Mouse (Mus musculus) hindbrain, embryonic 15.5 days (tissue): ENCODE measurements at regions not wholly inside any gene's neighbourhood (a gene's known extent, or its start where the extent isn't known, plus 50 kb on each side); places are given as distances from the start of the nearest gene placed in this dataset.

Source experiments
- ATAC-seq: fragments of 200-750 bp; cut with Nextera tagmentation; 2 replicates; pipeline ENCODE4 v1.8.0; 2017; ENCODE audit warnings: low read depth, moderate number of reproducible peaks, moderate TSS enrichment; ENCODE audit not compliant: low FRiP score
- H3K27ac ChIP-seq: fragments of 300-500 bp; sonication (generic); replicated peaks from 2 replicates; pipeline ENCODE4 v1.5.1; 2015; ENCODE audit warnings: mild to moderate bottlenecking, inconsistent platforms
- H3K27me3 ChIP-seq: fragments of 300-500 bp; sonication (generic); 2 replicates; pipeline ENCODE4 v1.6.1; 2015; ENCODE audit warnings: control low read depth, inconsistent platforms
- H3K36me3 ChIP-seq: fragments of 300-500 bp; sonication (generic); 2 replicates; pipeline ENCODE4 v1.6.1; 2015; ENCODE audit warnings: control low read depth, inconsistent platforms
- H3K4me1 ChIP-seq: fragments of 300-500 bp; sonication (generic); replicated peaks from 2 replicates; pipeline ENCODE4 v1.6.1; 2015; ENCODE audit warnings: control low read depth, inconsistent platforms
- H3K4me2 ChIP-seq: fragments of 300-500 bp; sonication (generic); 2 replicates; pipeline ENCODE4 v1.6.1; 2015; ENCODE audit warnings: moderate library complexity, mild to moderate bottlenecking, inconsistent platforms
- H3K4me3 ChIP-seq: fragments of 300-500 bp; sonication (generic); 2 replicates; pipeline ENCODE4 v1.5.1; 2015; ENCODE audit warnings: mild to moderate bottlenecking, inconsistent platforms
- H3K9ac ChIP-seq: fragments of 300-500 bp; sonication (generic); 2 replicates; pipeline ENCODE4 v1.6.1; 2015; ENCODE audit warnings: inconsistent platforms
- H3K9me3 ChIP-seq: fragments of 300-500 bp; sonication (generic); 2 replicates; pipeline ENCODE4 v1.6.1; 2016; ENCODE audit warnings: control low read depth, inconsistent platforms
- WGBS: fragments of 180-500 bp; shearing (Covaris S2); methylation state at CpG from one replicate; pipeline ENCODE4 v1.1.7; 2015; 5-methylcytosine and 5-hydroxymethylcytosine counted together

GRCm38 (mm10) chr4:125219209-125219608 is 91.6 kb upstream of the Zc3h12a start:
- Histone ChIP-seq H3K4me2 (no peak overlapping the region), H3K27me3 (no peaks in the 10 kb centered on the region), H3K36me3 (no peaks in the 10 kb centered on the region), H3K4me3 (no peak overlapping the region), H3K9me3 (no peaks in the 10 kb centered on the region), H3K27ac (no peak overlapping the region), H3K4me1 (no peaks in the 10 kb centered on the region), H3K9ac (no peak overlapping the region)
- no peak for ATAC-seq
- WGBS: 94% methylated on average over 5 of the region's 5 CpGs

GRCm38 (mm10) chr4:125214306-125214705 is 86.7 kb upstream of the Zc3h12a start:
- no peaks in the 10 kb centered on the region for H3K4me1 ChIP-seq
- no peaks in the 10 kb centered on the region for H3K36me3 ChIP-seq
- no peak overlapping the region for H3K27ac ChIP-seq
- H3K27me3 ChIP-seq: no peaks in the 10 kb centered on the region
- no peaks in the 10 kb centered on the region for H3K9me3 ChIP-seq
- ATAC-seq: no peak
- no peak overlapping the region for H3K4me3 ChIP-seq
- no peak overlapping the region for H3K4me2 ChIP-seq
- WGBS: 55% methylated on average over 10 of the region's 10 CpGs
- H3K9ac ChIP-seq: no peak overlapping the region

GRCm38 (mm10) chr4:125212176-125212530 is 84.5 kb upstream of the Zc3h12a start:
- H3K36me3 ChIP-seq: no peaks in the 10 kb centered on the region
- no peaks in the 10 kb centered on the region for H3K9me3 ChIP-seq
- no peak overlapping the region for H3K9ac ChIP-seq
- no peaks in the 10 kb centered on the region for H3K27me3 ChIP-seq
- no peaks in the 10 kb centered on the region for H3K4me1 ChIP-seq
- no peak overlapping the region for H3K4me2 ChIP-seq
- H3K4me3 ChIP-seq: no peak overlapping the region
- 59% methylated on average over 7 of the region's 7 CpGs for WGBS
- no peak overlapping the region for H3K27ac ChIP-seq
- ATAC-seq: no peak

- no peak overlapping the region for H3K4me2 ChIP-seq
- no peak for ATAC-seq
- H3K27me3 ChIP-seq: no peaks in the 10 kb centered on the region
- no peaks in the 10 kb centered on the region for H3K36me3 ChIP-seq
- H3K27ac ChIP-seq: no peak overlapping the region
- H3K4me3 ChIP-seq: no peak overlapping the region
- no peak overlapping the region for H3K9ac ChIP-seq
- 69% methylated on average over 4 of the region's 4 CpGs for WGBS
- no peaks in the 10 kb centered on the region for H3K9me3 ChIP-seq
- no peaks in the 10 kb centered on the region for H3K4me1 ChIP-seq
These were observed 84.0 kb upstream of the Zc3h12a start for GRCm38 (mm10) chr4:125211459-125212175.

GRCm38 (mm10) chr4:125210719-125211118 is 83.1 kb upstream of the Zc3h12a start:
- Histone ChIP-seq H3K4me1 (no peaks in the 10 kb centered on the region), H3K9ac (no peak overlapping the region), H3K27ac (no peak overlapping the region), H3K9me3 (no peaks in the 10 kb centered on the region), H3K27me3 (no peaks in the 10 kb centered on the region), H3K4me2 (no peak overlapping the region), H3K4me3 (no peak overlapping the region), H3K36me3 (no peaks in the 10 kb centered on the region)
- ATAC-seq: no peak
- WGBS: 80% methylated on average over 6 of the region's 6 CpGs

GRCm38 (mm10) chr4:125208136-125208915 is 80.7 kb upstream of the Zc3h12a start:
- Histone ChIP-seq H3K4me2 (no peak overlapping the region), H3K4me3 (no peak overlapping the region), H3K27ac (no peak overlapping the region), H3K9ac (no peak overlapping the region), H3K9me3 (no peaks in the 10 kb centered on the region), H3K36me3 (no peaks in the 10 kb centered on the region), H3K4me1 (no peaks in the 10 kb centered on the region), H3K27me3 (0 out of 2 replicates have a peak, but pooled peaks cover 2% of the 10 kb centered on the region)
- ATAC-seq: no peak
- WGBS: 61% methylated on average over 17 of the region's 17 CpGs

GRCm38 (mm10) chr4:125203521-125203920 is 75.9 kb upstream of the Zc3h12a start:
- H3K27me3 ChIP-seq: peaks cover 10% of the 10 kb centered on the region; the same call in 1 of the 2 replicates
- no peak for ATAC-seq
- H3K36me3 ChIP-seq: no peaks in the 10 kb centered on the region
- no peaks in the 10 kb centered on the region for H3K9me3 ChIP-seq
- no peak overlapping the region for H3K27ac ChIP-seq
- H3K4me3 ChIP-seq: no peak overlapping the region
- H3K4me2 ChIP-seq: no peak overlapping the region
- no peak overlapping the region for H3K9ac ChIP-seq
- peaks cover 11% of the 10 kb centered on the region for H3K4me1 ChIP-seq
- 87% methylated on average over 8 of the region's 8 CpGs for WGBS

- H3K27ac ChIP-seq: no peak overlapping the region; the same call in 1 of the 2 replicates
- peaks cover 10% of the 10 kb centered on the region; the same call in 1 of the 2 replicates for H3K27me3 ChIP-seq
- 66% methylated on average over 12 of the region's 12 CpGs for WGBS
- H3K4me2 ChIP-seq: no peak overlapping the region
- H3K9ac ChIP-seq: no peak overlapping the region
- no peak overlapping the region for H3K4me3 ChIP-seq
- H3K9me3 ChIP-seq: no peaks in the 10 kb centered on the region
- H3K36me3 ChIP-seq: no peaks in the 10 kb centered on the region
- peaks cover 11% of the 10 kb centered on the region for H3K4me1 ChIP-seq
- no peak for ATAC-seq
These were observed 74.1 kb upstream of the Zc3h12a start for GRCm38 (mm10) chr4:125201638-125202325.

- H3K27me3 ChIP-seq: peaks cover 10% of the 10 kb centered on the region; the same call in 1 of the 2 replicates
- H3K4me2 ChIP-seq: no peak overlapping the region
- H3K9ac ChIP-seq: no peak overlapping the region
- no peaks in the 10 kb centered on the region for H3K36me3 ChIP-seq
- 60% methylated on average over 5 of the region's 5 CpGs for WGBS
- ATAC-seq: no peak
- H3K4me1 ChIP-seq: peaks cover 17% of the 10 kb centered on the region
- H3K27ac ChIP-seq: no peak overlapping the region
- no peaks in the 10 kb centered on the region for H3K9me3 ChIP-seq
- H3K4me3 ChIP-seq: no peak overlapping the region
These were observed 73.1 kb upstream of the Zc3h12a start for GRCm38 (mm10) chr4:125200762-125201161.

- Histone ChIP-seq H3K4me1 (peaks cover 30% of the 10 kb centered on the region), H3K9me3 (no peaks in the 10 kb centered on the region), H3K4me2 (no peak overlapping the region), H3K27ac (no peak overlapping the region), H3K9ac (no peak overlapping the region), H3K4me3 (no peak overlapping the region), H3K27me3 (peaks cover 10% of the 10 kb centered on the region; the same call in 1 of the 2 replicates), H3K36me3 (no peaks in the 10 kb centered on the region)
- 52% methylated on average over 5 of the region's 5 CpGs for WGBS
- no peak for ATAC-seq
These were observed 71.6 kb upstream of the Zc3h12a start for GRCm38 (mm10) chr4:125199281-125199680.

- WGBS: 69% methylated on average over 7 of the region's 7 CpGs
- Histone ChIP-seq H3K36me3 (no peaks in the 10 kb centered on the region), H3K9me3 (no peaks in the 10 kb centered on the region), H3K4me2 (no peak overlapping the region), H3K27me3 (peaks cover 5% of the 10 kb centered on the region; the same call in 1 of the 2 replicates), H3K9ac (no peak overlapping the region), H3K4me3 (no peak overlapping the region), H3K4me1 (peaks cover 34% of the 10 kb centered on the region), H3K27ac (no peak overlapping the region)
- ATAC-seq: no peak
These were observed 68.3 kb upstream of the Zc3h12a start for GRCm38 (mm10) chr4:125195901-125196435.
